Mouse (Mus musculus): Measurements from ENCODE around the gene Nfil3. TPM values are rescaled to one million over a fixed set of nuclear protein-coding genes. Genes with fewer than 3 reads are reported as not detected.

Nfil3 gene
- polyA plus RNA-seq, 1 experiment from 2014 or later = 25.8 TPM

GRCm38 (mm10) chr13:53008489-53009184, 27.8 kb upstream of the Nfil3 start:
- no peak for ATAC-seq (ENCODE audit: insufficient number of reproducible peaks, insufficient read depth, low FRiP score, low read depth)
- 0 out of 2 replicates have a peak overlapping the region, but pooled peaks have one; percentile 29 for H3K27ac ChIP-seq (ENCODE audit: low read length)
- H3K4me2 ChIP-seq (replicated peaks; ENCODE audit: low read depth, low read length) = no peak overlapping the region
- peaks cover 19% of the 10 kb centered on the region; the same call in 1 of the 2 replicates for H3K4me1 ChIP-seq (ENCODE audit: control insufficient read depth, insufficient read depth, low read length)
- 44% methylated on average over 7 of the region's 7 CpGs for WGBS
- no peaks in the 10 kb centered on the region for H3K9me3 ChIP-seq (ENCODE audit: control insufficient read depth, low read depth, low read length)
- no peak overlapping the region for H3K4me3 ChIP-seq (ENCODE audit: low read depth, low read length)
- no peaks in the 10 kb centered on the region for H3K36me3 ChIP-seq (ENCODE audit: control insufficient read depth, insufficient read depth, low read length)
- no peaks in the 10 kb centered on the region for H3K27me3 ChIP-seq (ENCODE audit: control insufficient read depth, insufficient read depth, low read length)
- no peak overlapping the region for H3K9ac ChIP-seq (replicated peaks; ENCODE audit: low read depth, low read length)

- Histone ChIP-seq H3K4me2 (replicated peaks; ENCODE audit: low read depth, low read length) (no peak overlapping the region), H3K36me3 (ENCODE audit: control insufficient read depth, insufficient read depth, low read length) (no peaks in the 10 kb centered on the region), H3K9ac (replicated peaks; ENCODE audit: low read depth, low read length) (no peak overlapping the region), H3K4me3 (ENCODE audit: low read depth, low read length) (no peak overlapping the region), H3K27me3 (ENCODE audit: control insufficient read depth, insufficient read depth, low read length) (no peaks in the 10 kb centered on the region), H3K27ac (ENCODE audit: low read length) (no peak overlapping the region), H3K4me1 (ENCODE audit: control insufficient read depth, insufficient read depth, low read length) (peaks cover 22% of the 10 kb centered on the region; the same call in 1 of the 2 replicates), H3K9me3 (ENCODE audit: control insufficient read depth, low read depth, low read length) (no peaks in the 10 kb centered on the region)
- WGBS = 46% methylated on average over 3 of the region's 3 CpGs
- ATAC-seq (ENCODE audit: insufficient number of reproducible peaks, insufficient read depth, low FRiP score, low read depth) = no peak
Observed at GRCm38 (mm10) chr13:53007781-53008180, 26.9 kb upstream of the Nfil3 start.

GRCm38 (mm10) chr13:53003286-53003685, 22.4 kb upstream of the Nfil3 start:
- no peak for ATAC-seq (ENCODE audit: insufficient number of reproducible peaks, insufficient read depth, low FRiP score, low read depth)
- Histone ChIP-seq H3K36me3 (ENCODE audit: control insufficient read depth, insufficient read depth, low read length) (no peaks in the 10 kb centered on the region), H3K4me1 (ENCODE audit: control insufficient read depth, insufficient read depth, low read length) (0 out of 2 replicates have a peak, but pooled peaks cover 6% of the 10 kb centered on the region), H3K27me3 (ENCODE audit: control insufficient read depth, insufficient read depth, low read length) (no peaks in the 10 kb centered on the region), H3K4me3 (ENCODE audit: low read depth, low read length) (no peak overlapping the region), H3K27ac (ENCODE audit: low read length) (no peak overlapping the region), H3K4me2 (replicated peaks; ENCODE audit: low read depth, low read length) (no peak overlapping the region), H3K9ac (replicated peaks; ENCODE audit: low read depth, low read length) (no peak overlapping the region), H3K9me3 (ENCODE audit: control insufficient read depth, low read depth, low read length) (no peaks in the 10 kb centered on the region)
- WGBS = 44% methylated on average over 3 of the region's 3 CpGs

GRCm38 (mm10) chr13:53001511-53001935, 20.6 kb upstream of the Nfil3 start:
- no peak overlapping the region for H3K4me3 ChIP-seq (ENCODE audit: low read depth, low read length)
- no peaks in the 10 kb centered on the region for H3K36me3 ChIP-seq (ENCODE audit: control insufficient read depth, insufficient read depth, low read length)
- 39% methylated on average over 2 of the region's 2 CpGs for WGBS
- H3K4me2 ChIP-seq (replicated peaks; ENCODE audit: low read depth, low read length) = no peak overlapping the region
- no peak overlapping the region for H3K27ac ChIP-seq (ENCODE audit: low read length)
- no peak for ATAC-seq (ENCODE audit: insufficient number of reproducible peaks, insufficient read depth, low FRiP score, low read depth)
- H3K27me3 ChIP-seq (ENCODE audit: control insufficient read depth, insufficient read depth, low read length) = no peaks in the 10 kb centered on the region
- H3K9me3 ChIP-seq (ENCODE audit: control insufficient read depth, low read depth, low read length) = no peaks in the 10 kb centered on the region
- 0 out of 2 replicates have a peak, but pooled peaks cover 3% of the 10 kb centered on the region for H3K4me1 ChIP-seq (ENCODE audit: control insufficient read depth, insufficient read depth, low read length)
- H3K9ac ChIP-seq (replicated peaks; ENCODE audit: low read depth, low read length) = no peak overlapping the region

- Histone ChIP-seq H3K4me2 (replicated peaks; ENCODE audit: low read depth, low read length) (no peak overlapping the region), H3K27ac (ENCODE audit: low read length) (no peak overlapping the region), H3K9me3 (ENCODE audit: control insufficient read depth, low read depth, low read length) (no peaks in the 10 kb centered on the region), H3K4me3 (ENCODE audit: low read depth, low read length) (no peak overlapping the region), H3K36me3 (ENCODE audit: control insufficient read depth, insufficient read depth, low read length) (no peaks in the 10 kb centered on the region), H3K4me1 (ENCODE audit: control insufficient read depth, insufficient read depth, low read length) (0 out of 2 replicates have a peak, but pooled peaks cover 6% of the 10 kb centered on the region), H3K27me3 (ENCODE audit: control insufficient read depth, insufficient read depth, low read length) (no peaks in the 10 kb centered on the region), H3K9ac (replicated peaks; ENCODE audit: low read depth, low read length) (no peak overlapping the region)
- WGBS = 86% methylated on average over 2 of the region's 2 CpGs
- ATAC-seq (ENCODE audit: insufficient number of reproducible peaks, insufficient read depth, low FRiP score, low read depth) = no peak
Observed at GRCm38 (mm10) chr13:53000481-53000880, 19.6 kb upstream of the Nfil3 start.

GRCm38 (mm10) chr13:52998541-52998940, 17.7 kb upstream of the Nfil3 start:
- 86% methylated on average over 10 of the region's 10 CpGs for WGBS
- H3K4me1 ChIP-seq (ENCODE audit: control insufficient read depth, insufficient read depth, low read length) = 0 out of 2 replicates have a peak, but pooled peaks cover 8% of the 10 kb centered on the region
- no peaks in the 10 kb centered on the region for H3K36me3 ChIP-seq (ENCODE audit: control insufficient read depth, insufficient read depth, low read length)
- no peak overlapping the region for H3K9ac ChIP-seq (replicated peaks; ENCODE audit: low read depth, low read length)
- no peak for ATAC-seq (ENCODE audit: insufficient number of reproducible peaks, insufficient read depth, low FRiP score, low read depth)
- no peak overlapping the region for H3K4me3 ChIP-seq (ENCODE audit: low read depth, low read length)
- H3K4me2 ChIP-seq (replicated peaks; ENCODE audit: low read depth, low read length) = no peak overlapping the region
- H3K27me3 ChIP-seq (ENCODE audit: control insufficient read depth, insufficient read depth, low read length) = no peaks in the 10 kb centered on the region
- H3K9me3 ChIP-seq (ENCODE audit: control insufficient read depth, low read depth, low read length) = no peaks in the 10 kb centered on the region
- H3K27ac ChIP-seq (ENCODE audit: low read length) = no peak overlapping the region

- no peak overlapping the region for H3K4me3 ChIP-seq (ENCODE audit: low read depth, low read length)
- no peak for ATAC-seq (ENCODE audit: insufficient number of reproducible peaks, insufficient read depth, low FRiP score, low read depth)
- no peaks in the 10 kb centered on the region for H3K9me3 ChIP-seq (ENCODE audit: control insufficient read depth, low read depth, low read length)
- H3K27ac ChIP-seq (ENCODE audit: low read length) = no peak overlapping the region
- H3K9ac ChIP-seq (replicated peaks; ENCODE audit: low read depth, low read length) = no peak overlapping the region
- whole genome bisulfite sequencing = 77% methylated on average over 2 of the region's 2 CpGs
- H3K36me3 ChIP-seq (ENCODE audit: control insufficient read depth, insufficient read depth, low read length) = no peaks in the 10 kb centered on the region
- H3K4me2 ChIP-seq (replicated peaks; ENCODE audit: low read depth, low read length) = no peak overlapping the region
- 0 out of 2 replicates have a peak, but pooled peaks cover 5% of the 10 kb centered on the region for H3K4me1 ChIP-seq (ENCODE audit: control insufficient read depth, insufficient read depth, low read length)
- H3K27me3 ChIP-seq (ENCODE audit: control insufficient read depth, insufficient read depth, low read length) = no peaks in the 10 kb centered on the region
Observed at GRCm38 (mm10) chr13:52997806-52998205, 16.9 kb upstream of the Nfil3 start.

- WGBS = 67% methylated on average over 8 of the region's 8 CpGs
- Histone ChIP-seq H3K36me3 (ENCODE audit: control insufficient read depth, insufficient read depth, low read length) (no peaks in the 10 kb centered on the region), H3K27ac (ENCODE audit: low read length) (no peak overlapping the region), H3K9me3 (ENCODE audit: control insufficient read depth, low read depth, low read length) (no peaks in the 10 kb centered on the region), H3K4me2 (replicated peaks; ENCODE audit: low read depth, low read length) (no peak overlapping the region), H3K4me3 (ENCODE audit: low read depth, low read length) (no peak overlapping the region), H3K27me3 (ENCODE audit: control insufficient read depth, insufficient read depth, low read length) (no peaks in the 10 kb centered on the region), H3K9ac (replicated peaks; ENCODE audit: low read depth, low read length) (no peak overlapping the region), H3K4me1 (ENCODE audit: control insufficient read depth, insufficient read depth, low read length) (0 out of 2 replicates have a peak, but pooled peaks cover 5% of the 10 kb centered on the region)
- ATAC-seq (ENCODE audit: insufficient number of reproducible peaks, insufficient read depth, low FRiP score, low read depth) = no peak
Observed at GRCm38 (mm10) chr13:52996201-52996600, 15.3 kb upstream of the Nfil3 start.
